Mouse (Mus musculus): ENCODE data around the gene Faim2. TPM values are rescaled to one million over a fixed set of nuclear protein-coding genes. Genes with fewer than 3 reads are reported as not detected.

Gene Faim2
- polyA plus RNA-seq, 1 experiment from 2014 or later = 0.29 TPM

- WGBS = 69% methylated on average over 6 of the region's 6 CpGs
- ATAC-seq (ENCODE audit: insufficient number of reproducible peaks, insufficient read depth, low FRiP score, low read depth) = no peak
- H3K36me3 ChIP-seq (ENCODE audit: control insufficient read depth, insufficient read depth, low read length) = no peaks in the 10 kb centered on the region
- no peaks in the 10 kb centered on the region for H3K4me1 ChIP-seq (ENCODE audit: control insufficient read depth, insufficient read depth, low read length)
- no peaks in the 10 kb centered on the region for H3K9me3 ChIP-seq (ENCODE audit: control insufficient read depth, low read depth, low read length)
- H3K9ac ChIP-seq (replicated peaks; ENCODE audit: low read depth, low read length) = no peak overlapping the region
- H3K4me3 ChIP-seq (ENCODE audit: low read depth, low read length) = no peak overlapping the region
- H3K27me3 ChIP-seq (ENCODE audit: control insufficient read depth, insufficient read depth, low read length) = no peaks in the 10 kb centered on the region
- H3K4me2 ChIP-seq (replicated peaks; ENCODE audit: low read depth, low read length) = no peak overlapping the region
- H3K27ac ChIP-seq (ENCODE audit: low read length) = no peak overlapping the region
These were observed 43.2 kb downstream of the Faim2 start for GRCm38 (mm10) chr15:99484745-99485144.

GRCm38 (mm10) chr15:99475814-99476213 is 52.2 kb downstream of the Faim2 start:
- H3K36me3 ChIP-seq (ENCODE audit: control insufficient read depth, insufficient read depth, low read length) = no peaks in the 10 kb centered on the region
- H3K4me1 ChIP-seq (ENCODE audit: control insufficient read depth, insufficient read depth, low read length) = peaks cover 5% of the 10 kb centered on the region; the same call in 1 of the 2 replicates
- WGBS = 79% methylated on average over 1 of the region's 1 CpGs
- no peak for ATAC-seq (ENCODE audit: insufficient number of reproducible peaks, insufficient read depth, low FRiP score, low read depth)
- H3K27ac ChIP-seq (ENCODE audit: low read length) = no peak overlapping the region
- H3K9me3 ChIP-seq (ENCODE audit: control insufficient read depth, low read depth, low read length) = no peaks in the 10 kb centered on the region
- H3K27me3 ChIP-seq (ENCODE audit: control insufficient read depth, insufficient read depth, low read length) = no peaks in the 10 kb centered on the region
- no peak overlapping the region for H3K4me3 ChIP-seq (ENCODE audit: low read depth, low read length)
- no peak overlapping the region for H3K9ac ChIP-seq (replicated peaks; ENCODE audit: low read depth, low read length)
- no peak overlapping the region for H3K4me2 ChIP-seq (replicated peaks; ENCODE audit: low read depth, low read length)

GRCm38 (mm10) chr15:99474576-99474926 is 53.4 kb downstream of the Faim2 start, which contains the start of gene Bcdin3d:
TSS of gene Bcdin3d (minus strand) at chr15:99474730.
- WGBS = 1% methylated on average over 26 of the region's 26 CpGs
- ATAC-seq (ENCODE audit: insufficient number of reproducible peaks, insufficient read depth, low FRiP score, low read depth) = peak; percentile 83

GRCm38 (mm10) chr15:99473801-99474575 is 54.0 kb downstream of the Faim2 start:
- Histone ChIP-seq H3K27me3 (ENCODE audit: control insufficient read depth, insufficient read depth, low read length) (no peaks in the 10 kb centered on the region), H3K4me3 (ENCODE audit: low read depth, low read length) (peak overlapping the region; percentile 72), H3K9me3 (ENCODE audit: control insufficient read depth, low read depth, low read length) (no peaks in the 10 kb centered on the region), H3K4me1 (ENCODE audit: control insufficient read depth, insufficient read depth, low read length) (peaks cover 5% of the 10 kb centered on the region; the same call in 1 of the 2 replicates), H3K4me2 (replicated peaks; ENCODE audit: low read depth, low read length) (peak overlapping the region; percentile 83), H3K36me3 (ENCODE audit: control insufficient read depth, insufficient read depth, low read length) (no peaks in the 10 kb centered on the region), H3K9ac (replicated peaks; ENCODE audit: low read depth, low read length) (peak overlapping the region; percentile 76), H3K27ac (ENCODE audit: low read length) (peak overlapping the region; percentile 94)
- peak; percentile 71 for ATAC-seq (ENCODE audit: insufficient number of reproducible peaks, insufficient read depth, low FRiP score, low read depth)
- 4% methylated on average over 38 of the region's 38 CpGs for WGBS

More at GRCm38 (mm10) chr15:99474576-99474926, 53.4 kb downstream of the Faim2 start, which contains the start of gene Bcdin3d:
- Histone ChIP-seq H3K27ac (ENCODE audit: low read length) (peak within 1 kb of the TSS; percentile 94), H3K4me1 (ENCODE audit: control insufficient read depth, insufficient read depth, low read length) (peaks cover 5% of the 10 kb centered on the region; the same call in 1 of the 2 replicates), H3K9me3 (ENCODE audit: control insufficient read depth, low read depth, low read length) (no peaks in the 10 kb centered on the region), H3K9ac (replicated peaks; ENCODE audit: low read depth, low read length) (peak within 1 kb of the TSS; percentile 76), H3K4me2 (replicated peaks; ENCODE audit: low read depth, low read length) (peak within 1 kb of the TSS; percentile 83), H3K36me3 (ENCODE audit: control insufficient read depth, insufficient read depth, low read length) (no peaks in the 10 kb centered on the region), H3K27me3 (ENCODE audit: control insufficient read depth, insufficient read depth, low read length) (no peaks in the 10 kb centered on the region), H3K4me3 (ENCODE audit: low read depth, low read length) (peak within 1 kb of the TSS; percentile 72)

- Histone ChIP-seq H3K4me3 (ENCODE audit: low read depth, low read length) (no peak overlapping the region), H3K9me3 (ENCODE audit: control insufficient read depth, low read depth, low read length) (no peaks in the 10 kb centered on the region), H3K4me2 (replicated peaks; ENCODE audit: low read depth, low read length) (no peak overlapping the region; the same call in 1 of the 2 replicates), H3K36me3 (ENCODE audit: control insufficient read depth, insufficient read depth, low read length) (no peaks in the 10 kb centered on the region), H3K4me1 (ENCODE audit: control insufficient read depth, insufficient read depth, low read length) (peaks cover 5% of the 10 kb centered on the region; the same call in 1 of the 2 replicates), H3K9ac (replicated peaks; ENCODE audit: low read depth, low read length) (no peak overlapping the region), H3K27me3 (ENCODE audit: control insufficient read depth, insufficient read depth, low read length) (no peaks in the 10 kb centered on the region), H3K27ac (ENCODE audit: low read length) (no peak overlapping the region)
- ATAC-seq (ENCODE audit: insufficient number of reproducible peaks, insufficient read depth, low FRiP score, low read depth) = no peak
- WGBS = 88% methylated on average over 7 of the region's 7 CpGs
These were observed 55.0 kb downstream of the Faim2 start for GRCm38 (mm10) chr15:99472972-99473371.

- WGBS = 72% methylated on average over 14 of the region's 14 CpGs
These were observed 56.3 kb downstream of the Faim2 start for GRCm38 (mm10) chr15:99471677-99472063.

GRCm38 (mm10) chr15:99470971-99471676 is 56.8 kb downstream of the Faim2 start:
- Histone ChIP-seq H3K27ac (ENCODE audit: low read length) (no peak overlapping the region), H3K9ac (replicated peaks; ENCODE audit: low read depth, low read length) (no peak overlapping the region), H3K27me3 (ENCODE audit: control insufficient read depth, insufficient read depth, low read length) (no peaks in the 10 kb centered on the region), H3K4me3 (ENCODE audit: low read depth, low read length) (no peak overlapping the region), H3K4me2 (replicated peaks; ENCODE audit: low read depth, low read length) (no peak overlapping the region), H3K4me1 (ENCODE audit: control insufficient read depth, insufficient read depth, low read length) (peaks cover 5% of the 10 kb centered on the region; the same call in 1 of the 2 replicates), H3K9me3 (ENCODE audit: control insufficient read depth, low read depth, low read length) (no peaks in the 10 kb centered on the region), H3K36me3 (ENCODE audit: control insufficient read depth, insufficient read depth, low read length) (no peaks in the 10 kb centered on the region)
- WGBS = 60% methylated on average over 17 of the region's 17 CpGs
- no peak for ATAC-seq (ENCODE audit: insufficient number of reproducible peaks, insufficient read depth, low FRiP score, low read depth)

More at GRCm38 (mm10) chr15:99471677-99472063, 56.3 kb downstream of the Faim2 start:
- Histone ChIP-seq H3K4me3 (ENCODE audit: low read depth, low read length) (no peak overlapping the region), H3K36me3 (ENCODE audit: control insufficient read depth, insufficient read depth, low read length) (no peaks in the 10 kb centered on the region), H3K4me2 (replicated peaks; ENCODE audit: low read depth, low read length) (no peak overlapping the region), H3K27ac (ENCODE audit: low read length) (no peak overlapping the region), H3K9me3 (ENCODE audit: control insufficient read depth, low read depth, low read length) (no peaks in the 10 kb centered on the region), H3K9ac (replicated peaks; ENCODE audit: low read depth, low read length) (no peak overlapping the region), H3K4me1 (ENCODE audit: control insufficient read depth, insufficient read depth, low read length) (peaks cover 5% of the 10 kb centered on the region; the same call in 1 of the 2 replicates), H3K27me3 (ENCODE audit: control insufficient read depth, insufficient read depth, low read length) (no peaks in the 10 kb centered on the region)
- ATAC-seq (ENCODE audit: insufficient number of reproducible peaks, insufficient read depth, low FRiP score, low read depth) = no peak

GRCm38 (mm10) chr15:99470224-99470761 is 57.7 kb downstream of the Faim2 start:
- Histone ChIP-seq H3K4me3 (ENCODE audit: low read depth, low read length) (no peak overlapping the region), H3K9me3 (ENCODE audit: control insufficient read depth, low read depth, low read length) (no peaks in the 10 kb centered on the region), H3K27me3 (ENCODE audit: control insufficient read depth, insufficient read depth, low read length) (no peaks in the 10 kb centered on the region), H3K4me2 (replicated peaks; ENCODE audit: low read depth, low read length) (no peak overlapping the region), H3K4me1 (ENCODE audit: control insufficient read depth, insufficient read depth, low read length) (peaks cover 5% of the 10 kb centered on the region; the same call in 1 of the 2 replicates), H3K36me3 (ENCODE audit: control insufficient read depth, insufficient read depth, low read length) (no peaks in the 10 kb centered on the region), H3K27ac (ENCODE audit: low read length) (no peak overlapping the region), H3K9ac (replicated peaks; ENCODE audit: low read depth, low read length) (no peak overlapping the region)
- 89% methylated on average over 31 of the region's 31 CpGs for WGBS
- no peak for ATAC-seq (ENCODE audit: insufficient number of reproducible peaks, insufficient read depth, low FRiP score, low read depth)

Measured in stomach, embryonic 14.5 days (tissue).